Mouse (Mus musculus) bone marrow, adult 2 months (tissue): ENCODE results near the gene Rnf145.

Experiments used
- CTCF ChIP-seq: fragments of 200-500 bp; IDR thresholded peaks from 2 replicates; pipeline ENCODE4 v1.5.1; 2011; ENCODE audit warnings: low read length, control low read depth; ENCODE audit not compliant: control insufficient read depth, insufficient read depth
- POLR2A ChIP-seq: fragments of 200-500 bp; IDR thresholded peaks from 2 replicates; pipeline ENCODE4 v1.6.1; 2011; ENCODE audit warnings: low read depth, mild to moderate bottlenecking, control low read depth, low read length, borderline replicate concordance; ENCODE audit not compliant: control insufficient read depth

- TF ChIP-seq POLR2A, result no peak
- no peak for TF ChIP-seq CTCF
Observed at GRCm38 (mm10) chr11:44574391-44574790, 55.6 kb downstream of the Rnf145 start.
